Mouse (Mus musculus) thymus, postnatal 4 days (tissue): ENCODE results near the gene Mtr.
A peak's percentile ranks its signal among the peaks of the same experiment; 100 is the strongest.

Source experiments
- DNase-seq: peaks from one replicate; pipeline ENCODE4 v3.0.0; 2021

Gene Mtr

DNA sequence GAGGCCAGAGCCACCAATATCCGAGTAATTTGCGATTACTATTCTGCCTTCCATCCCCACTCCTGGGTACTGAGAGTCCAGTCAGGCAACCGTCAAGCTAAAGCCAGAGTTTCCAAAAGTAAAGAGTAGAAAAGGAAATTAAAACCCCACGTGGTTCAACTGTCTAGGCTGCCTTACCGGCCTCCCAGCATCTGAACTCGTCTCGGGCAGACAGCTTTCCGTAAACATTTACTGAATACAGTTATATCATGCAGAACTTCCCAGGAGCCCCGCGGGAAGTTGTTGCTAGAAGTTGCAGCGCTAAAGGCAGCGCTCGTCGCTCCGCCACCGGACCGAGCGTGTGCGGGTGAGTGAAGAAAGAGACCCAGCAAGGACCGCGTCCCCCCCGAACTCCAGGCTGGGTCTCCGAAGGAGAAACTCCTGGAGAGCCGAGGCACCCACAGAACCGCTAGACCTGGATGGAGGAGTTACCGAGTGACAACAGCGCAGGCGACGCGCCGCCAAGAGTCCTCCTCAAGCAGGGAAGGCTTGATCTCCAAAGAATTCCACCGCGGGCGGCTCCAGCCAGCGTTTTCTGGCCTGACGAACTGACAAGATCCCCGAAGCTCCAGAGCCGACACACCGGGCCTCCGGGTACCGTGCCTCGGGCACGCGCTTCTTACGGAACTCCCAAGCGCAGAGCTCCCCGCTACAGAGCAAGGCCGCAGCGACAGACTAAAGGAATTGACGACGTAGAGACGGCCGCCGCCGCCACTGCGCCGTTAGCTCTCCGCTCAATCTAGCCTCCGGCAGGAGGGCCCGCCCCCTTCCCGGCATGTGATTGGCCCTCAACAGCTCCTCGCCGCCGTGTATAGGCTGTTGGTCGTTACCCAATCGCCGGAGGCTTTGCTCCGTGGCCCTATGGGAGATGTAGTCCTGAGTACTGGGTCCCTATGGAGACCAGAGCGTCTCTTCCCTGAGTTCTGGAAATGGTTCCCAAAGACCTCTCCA lies at the start of gene Mtr:
Gene Mtr, minus strand, starts transcription at position 723 of the 990 bp plus-strand sequence.
- DNase-seq = peak; percentile 96

DNA sequence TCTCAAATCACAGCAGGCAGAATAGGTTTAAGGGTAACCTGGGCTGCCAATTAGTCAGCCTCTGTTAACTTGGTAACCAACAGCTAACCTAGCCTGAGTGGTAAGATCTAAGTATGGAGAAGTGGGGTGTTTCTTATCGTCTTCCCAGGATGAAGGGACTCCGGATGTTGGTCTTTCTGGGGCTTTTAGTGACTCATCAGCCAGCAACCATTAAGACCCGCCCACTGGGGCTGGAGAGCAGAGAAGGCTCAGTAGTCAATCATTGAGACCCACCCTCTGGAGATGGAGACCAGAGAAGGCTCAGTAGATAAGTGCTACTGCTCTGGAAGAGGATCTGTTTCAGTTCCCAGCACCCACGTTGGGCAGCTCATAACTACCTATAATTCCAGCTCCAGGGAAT lies 49.4 kb upstream of the Mtr start:
- no peak for DNase-seq

DNA sequence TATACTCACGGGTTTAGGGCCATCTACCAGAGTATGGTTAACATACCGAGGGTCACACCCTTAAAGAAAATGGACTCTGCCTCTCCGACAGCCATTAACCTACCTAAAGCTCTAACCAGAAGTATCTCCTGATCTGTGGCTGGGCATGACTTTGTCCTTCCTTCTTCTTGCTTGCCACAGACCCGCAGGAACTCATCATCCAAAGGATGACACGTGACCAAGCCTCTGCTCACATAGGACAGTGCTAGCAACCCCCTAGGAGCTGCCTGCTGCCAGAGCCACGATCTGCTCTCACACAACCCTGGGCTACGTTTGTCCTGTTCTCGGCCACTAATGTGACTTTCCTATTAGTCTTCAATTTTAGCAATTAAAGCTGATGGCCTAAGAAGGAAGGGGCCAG lies 47.6 kb upstream of the Mtr start:
- no peak for DNase-seq

DNA sequence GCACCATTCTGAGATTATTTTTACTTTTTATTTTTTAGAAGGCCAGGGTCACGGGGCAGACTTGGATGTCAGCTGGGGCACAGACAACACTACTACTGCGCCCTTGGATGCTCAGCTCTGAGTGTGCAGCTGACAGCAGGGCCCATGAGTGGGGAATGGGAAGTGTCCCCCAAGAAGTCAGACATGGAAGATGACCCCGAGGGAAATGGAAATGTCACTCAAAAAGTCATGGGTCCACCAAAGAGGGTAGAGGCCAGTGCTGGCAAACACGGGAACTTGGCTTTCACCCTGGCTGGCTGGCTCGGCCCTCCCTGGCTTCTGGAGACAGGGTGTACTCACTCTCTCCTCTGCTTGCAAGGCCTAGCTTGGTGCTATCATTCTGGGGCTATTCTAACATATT lies 47.1 kb upstream of the Mtr start:
- DNase-seq = no peak

DNA sequence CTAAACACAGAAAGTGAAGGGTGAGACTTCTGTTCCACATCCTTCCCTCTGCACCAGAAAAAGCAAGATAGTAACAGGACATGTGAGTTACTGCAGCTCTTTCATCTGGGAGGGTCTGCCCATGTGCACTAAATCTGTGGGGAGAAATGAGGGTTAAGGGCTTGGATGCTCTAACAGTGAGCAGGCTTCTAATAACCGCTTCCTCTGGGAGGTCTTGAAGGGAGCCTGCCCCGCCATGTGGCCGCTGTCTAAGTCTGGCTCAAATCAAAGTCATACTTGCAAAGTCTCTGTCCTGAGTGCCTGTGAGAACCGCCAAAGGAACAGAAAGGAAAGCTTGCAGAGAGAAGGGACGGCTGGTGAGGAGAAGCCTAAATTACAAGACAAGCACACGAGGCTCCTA lies 39.9 kb upstream of the Mtr start:
- no peak for DNase-seq

DNA sequence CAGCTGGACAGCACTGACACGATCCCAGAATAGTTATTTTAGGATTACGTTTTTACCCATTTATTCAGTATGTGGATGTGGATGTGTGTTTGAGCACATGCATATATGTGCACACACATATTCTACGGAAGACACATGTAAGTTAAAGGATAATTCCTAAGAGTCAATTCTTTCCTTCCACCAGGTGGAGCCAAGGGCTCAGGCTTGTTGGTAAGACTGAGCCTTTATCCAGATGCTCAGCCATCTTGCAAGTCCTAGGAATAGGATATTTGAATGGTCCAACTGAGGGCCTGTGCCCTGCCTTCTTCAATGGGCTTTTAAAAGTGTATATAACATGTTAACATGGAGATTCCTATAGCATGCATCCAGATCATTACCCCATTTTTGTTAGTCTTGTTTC lies 38.8 kb upstream of the Mtr start:
- no peak for DNase-seq

DNA sequence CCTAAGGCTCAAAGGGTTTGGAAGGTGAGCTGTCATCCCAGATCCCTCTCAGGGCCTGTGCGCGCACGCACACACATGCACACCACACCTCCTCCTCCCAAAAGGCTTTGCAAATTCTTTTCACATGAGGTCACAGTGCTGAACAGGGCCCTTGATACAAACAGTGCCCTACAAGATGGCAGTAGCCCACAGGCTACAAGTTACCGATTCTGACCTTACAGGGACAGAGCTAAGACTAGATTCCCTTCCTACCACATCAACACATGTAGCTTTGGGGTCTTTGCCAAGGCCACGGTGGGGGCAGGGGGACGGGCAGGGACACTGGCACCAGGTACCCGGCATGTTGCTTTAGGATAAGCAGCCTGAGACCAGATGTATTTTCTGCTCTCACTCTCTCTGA lies 35.9 kb upstream of the Mtr start:
- DNase-seq = no peak

DNA sequence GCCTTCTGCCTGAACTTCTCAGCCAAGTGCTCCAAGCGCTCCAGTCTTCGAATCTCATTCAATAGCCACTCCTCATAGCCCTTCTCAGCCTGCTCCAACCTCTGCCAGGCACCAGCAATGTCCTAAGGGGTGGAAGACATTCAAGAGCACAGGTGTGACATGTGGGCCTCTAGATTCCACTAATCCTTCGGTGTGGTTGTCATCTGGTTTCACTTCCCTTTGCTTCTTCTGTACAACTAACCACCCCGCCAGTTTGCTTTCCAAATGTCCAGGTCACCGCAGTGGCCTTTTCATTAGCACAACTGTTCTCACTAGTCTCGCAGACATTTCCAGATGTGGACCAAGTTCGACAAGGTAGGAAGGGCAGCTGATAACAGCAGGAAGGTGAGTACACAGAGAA lies 32.8 kb upstream of the Mtr start:
- no peak for DNase-seq

DNA sequence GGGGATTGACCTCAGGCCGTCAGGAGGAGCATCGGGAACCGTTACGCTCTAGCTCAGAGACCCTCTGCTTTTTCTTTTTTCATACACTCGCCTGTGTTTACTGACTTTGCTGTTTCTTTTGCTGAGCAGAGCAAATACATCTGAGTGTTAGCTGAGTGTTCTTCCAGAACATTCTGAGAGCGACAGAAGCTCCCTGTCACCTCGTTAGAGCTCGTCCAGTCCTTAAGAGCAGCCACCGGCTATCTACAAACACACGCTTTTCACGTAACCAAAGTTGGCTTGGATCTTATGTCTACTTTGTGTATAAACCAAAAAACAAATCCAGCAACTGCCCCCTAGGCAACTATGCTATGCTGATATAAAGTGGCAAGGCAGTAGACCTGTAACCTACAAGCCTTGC lies 26.6 kb upstream of the Mtr start:
- DNase-seq = no peak

DNA sequence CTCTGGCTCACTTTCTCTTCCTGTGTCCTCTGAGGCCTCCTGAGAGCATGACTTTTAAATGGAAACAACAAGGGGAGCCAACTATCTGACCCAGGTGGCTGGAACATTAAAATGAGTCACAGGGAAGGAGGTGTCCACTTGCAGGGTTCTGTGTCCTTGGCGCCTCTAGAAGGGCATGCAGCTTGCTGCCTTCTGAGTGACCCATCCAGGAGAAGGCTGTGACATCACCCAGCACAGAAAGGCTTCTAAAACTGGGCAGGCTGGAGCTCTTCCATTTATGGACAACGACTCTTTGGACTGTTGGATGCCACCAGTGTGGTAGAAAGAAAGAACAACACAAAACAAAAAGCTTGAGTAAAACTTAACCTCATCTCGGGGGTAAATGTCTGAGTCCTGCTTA lies 25.9 kb upstream of the Mtr start:
- DNase-seq = no peak

DNA sequence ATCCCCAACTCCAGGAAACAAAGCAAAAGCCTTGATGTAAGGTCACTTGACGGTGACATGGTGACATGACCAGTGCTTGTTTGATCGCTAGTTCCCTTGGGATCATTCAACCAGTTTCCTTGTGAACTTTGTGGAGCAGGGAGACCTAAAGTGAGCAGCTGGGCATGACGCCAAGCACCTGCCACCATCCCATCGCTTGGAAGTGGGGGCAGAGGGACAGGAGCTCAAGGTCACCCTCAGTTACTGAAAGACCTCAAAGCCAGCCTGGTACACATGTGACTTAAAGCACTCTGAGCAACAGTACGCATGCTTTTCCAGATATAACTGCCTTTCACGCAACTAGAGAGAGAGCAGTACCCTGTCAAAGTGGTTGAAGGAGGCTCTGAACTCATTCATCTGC lies 16.8 kb upstream of the Mtr start:
- no peak for DNase-seq

DNA sequence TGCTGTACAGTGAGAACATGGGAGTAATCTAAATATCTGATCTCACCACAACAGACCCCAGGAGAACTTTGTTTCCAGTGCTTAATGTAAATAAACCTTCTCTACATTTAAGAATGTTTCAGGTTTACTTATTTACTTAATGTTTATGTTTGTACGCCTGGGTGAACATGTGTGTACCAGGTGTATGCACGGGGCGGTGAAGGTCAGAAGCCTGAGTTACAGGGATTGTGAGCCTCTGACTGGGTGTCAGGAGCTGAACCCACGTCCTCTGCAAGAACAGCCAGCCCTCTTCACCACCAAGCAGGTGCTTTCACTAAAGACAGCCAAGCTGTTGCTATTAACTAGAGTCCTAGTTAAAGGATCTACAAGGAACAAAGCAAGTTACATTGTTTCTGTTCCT lies 16.3 kb upstream of the Mtr start:
- DNase-seq = no peak

DNA sequence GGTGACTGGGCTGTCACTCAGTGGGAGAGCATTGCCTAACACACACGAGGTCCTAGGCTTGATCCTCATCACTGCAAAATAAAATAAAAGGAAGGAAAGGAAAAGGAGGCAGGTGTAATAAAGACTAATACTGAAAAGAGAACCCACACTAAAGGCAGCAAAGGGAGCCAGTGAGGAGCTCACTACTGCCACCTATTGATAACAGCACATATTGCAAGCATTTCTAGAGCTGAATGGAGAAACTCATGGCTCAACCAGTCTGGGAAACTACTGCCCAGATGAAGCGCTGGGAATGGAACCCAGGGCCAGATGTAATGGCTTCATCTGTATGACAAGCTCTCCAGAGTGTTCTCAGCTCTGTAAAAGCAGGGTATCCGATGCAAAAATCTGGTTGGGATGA lies 15.0 kb upstream of the Mtr start:
- DNase-seq = peak; percentile 29

DNA sequence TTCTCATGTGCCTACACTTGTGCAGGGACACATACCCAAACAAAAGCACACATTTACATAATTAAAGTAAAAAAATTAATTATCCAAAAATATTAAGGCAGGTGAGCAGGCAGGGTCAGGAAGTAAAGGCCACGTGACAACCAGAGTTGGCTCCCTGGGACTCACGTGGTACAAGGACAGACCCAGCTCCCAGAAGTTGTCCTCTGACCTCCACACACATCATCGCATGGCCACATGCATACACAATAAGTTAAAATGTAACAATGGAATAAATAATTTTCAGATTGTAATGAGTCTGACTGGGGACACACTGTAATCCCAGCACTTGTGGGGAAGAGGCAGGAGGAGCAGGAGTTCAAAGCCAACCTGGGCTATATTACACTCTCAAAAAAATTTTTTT lies 10.1 kb upstream of the Mtr start:
- no peak for DNase-seq

DNA sequence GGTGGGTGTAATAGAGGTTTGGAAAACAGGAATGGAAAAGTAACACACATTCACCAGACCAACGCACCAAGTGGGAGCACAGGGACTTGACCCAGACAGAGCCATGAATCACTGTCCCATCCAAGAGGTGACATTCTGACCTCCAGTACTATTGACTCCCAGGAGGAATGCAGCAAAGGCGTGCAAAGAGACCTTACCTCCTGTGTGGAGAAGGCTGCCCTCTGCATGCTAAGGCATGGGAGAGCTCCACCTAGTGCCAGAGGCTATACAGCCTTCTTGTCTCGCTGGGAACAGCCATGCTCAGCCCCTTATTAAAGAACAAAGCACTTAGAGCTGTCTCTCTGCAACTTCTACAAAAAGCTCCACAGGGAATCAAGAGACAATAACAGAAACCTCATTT lies 9.2 kb upstream of the Mtr start:
- DNase-seq = no peak

DNA sequence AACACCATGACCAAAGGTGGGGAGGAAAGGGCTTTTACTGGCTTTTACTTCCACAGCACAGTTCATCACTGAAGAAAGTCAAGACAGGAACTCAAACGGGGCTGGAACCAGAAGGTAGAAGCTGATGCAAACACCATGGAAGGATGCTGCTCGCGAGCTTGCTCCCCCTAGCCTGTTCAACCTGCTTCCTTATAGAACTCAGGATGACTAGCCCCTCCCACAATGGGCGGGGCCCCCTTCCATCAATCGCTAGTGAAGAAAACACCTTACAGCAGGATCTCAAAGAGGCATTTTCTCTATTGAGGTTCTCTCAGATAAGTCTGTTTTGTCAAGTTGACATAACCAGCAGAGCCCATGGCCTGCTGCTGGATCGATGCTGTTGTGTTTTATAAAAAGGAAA lies 6.1 kb upstream of the Mtr start:
- DNase-seq = peak; percentile 18

DNA sequence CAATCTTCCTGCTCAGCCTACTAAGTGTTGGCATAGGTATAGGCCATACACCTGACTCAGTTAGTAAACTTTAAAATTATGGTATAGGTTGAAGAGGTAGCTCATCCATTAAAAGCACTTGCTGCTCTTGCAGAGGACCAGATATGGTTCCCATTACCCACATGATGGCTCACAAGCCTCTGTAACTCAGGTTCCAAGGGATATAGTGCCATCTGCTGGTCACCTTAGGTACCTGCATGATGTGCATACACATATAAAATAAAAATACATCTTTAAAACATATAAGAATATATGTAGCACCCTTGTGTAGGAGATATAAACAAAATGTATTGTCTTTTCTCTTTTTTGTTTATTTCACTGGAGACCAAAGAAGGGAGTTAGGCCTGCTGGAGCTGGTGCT lies 3.6 kb upstream of the Mtr start:
- peak; percentile 20 for DNase-seq

DNA sequence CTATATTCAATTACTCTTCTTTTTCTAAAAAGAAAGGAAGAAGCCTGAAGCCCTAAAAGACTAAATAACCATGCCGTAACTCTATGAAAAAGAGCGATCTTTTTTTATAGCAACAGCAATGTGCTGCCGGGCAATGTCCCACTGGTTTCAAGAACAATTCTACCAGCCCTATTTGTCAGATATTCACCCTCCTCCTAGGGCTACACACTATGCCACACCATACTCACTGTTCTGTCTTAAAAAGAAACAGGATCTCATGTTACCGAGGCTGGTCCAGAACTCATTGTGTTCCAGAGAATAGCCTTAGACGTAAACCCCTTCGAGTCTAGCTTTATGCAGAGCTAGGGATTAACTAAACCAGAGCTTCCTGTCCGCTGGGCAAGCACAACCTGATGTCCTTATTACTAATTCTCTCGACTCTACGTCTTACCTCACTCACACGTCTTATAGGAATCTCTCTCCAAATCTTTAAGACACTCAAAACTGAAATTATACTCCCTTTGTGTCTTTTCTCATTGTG lies 982 bp downstream of the Mtr start:
- DNase-seq = no peak

DNA sequence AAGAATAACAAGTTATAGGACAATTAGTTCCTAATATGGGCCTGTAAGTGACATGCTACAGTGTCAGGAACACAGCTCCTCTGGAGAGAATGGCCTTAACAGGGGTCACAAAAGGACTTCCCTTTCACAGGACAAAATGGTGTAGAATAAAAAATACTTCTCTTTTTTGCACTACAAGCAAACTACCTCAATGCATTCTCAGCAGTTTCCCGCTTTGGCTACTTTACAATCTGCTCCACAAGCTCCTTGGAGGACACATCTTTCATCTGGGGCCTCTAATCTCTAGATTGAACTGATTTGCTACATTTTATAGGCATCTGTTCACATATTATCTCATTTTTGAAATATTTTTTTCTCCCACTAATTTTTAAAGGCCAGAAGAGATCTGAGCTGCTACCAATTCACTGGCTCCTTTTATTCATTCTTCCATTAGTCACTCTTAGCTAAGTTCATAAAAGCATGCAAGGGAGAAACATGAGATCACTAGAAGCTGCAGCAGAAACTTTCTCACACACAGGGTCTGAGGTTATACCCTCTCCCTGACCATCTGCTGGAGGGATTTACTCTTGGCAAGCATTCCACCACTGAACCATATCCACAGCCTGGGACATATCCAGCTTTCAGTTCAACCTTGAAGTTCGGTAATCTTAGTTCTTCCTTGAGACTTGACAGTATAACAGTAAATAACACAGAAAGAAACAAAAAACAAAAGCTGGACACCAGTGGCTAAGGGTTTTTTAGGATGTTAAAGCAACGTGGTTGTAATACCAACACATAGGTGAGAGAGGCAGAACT lies 1.8 kb downstream of the Mtr start:
- no peak for DNase-seq

DNA sequence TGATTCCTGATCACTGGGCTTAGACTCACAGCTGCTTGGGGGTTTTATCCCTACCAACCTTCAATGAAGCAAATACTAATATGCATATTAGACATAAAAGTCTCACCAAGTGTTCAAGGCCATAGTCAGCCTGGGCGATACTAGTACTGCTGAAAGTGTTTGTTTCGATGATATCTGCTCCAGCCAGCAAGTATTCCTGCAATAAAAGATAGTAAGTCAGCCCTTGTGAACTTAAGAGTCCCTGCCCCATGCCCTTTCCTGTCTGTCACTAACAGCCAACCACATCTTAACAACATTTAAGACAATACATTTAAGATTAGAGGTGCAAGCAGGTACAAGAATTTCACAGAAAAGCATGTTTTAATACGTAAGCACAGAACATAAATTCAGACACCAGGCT lies 7.4 kb downstream of the Mtr start:
- no peak for DNase-seq

DNA sequence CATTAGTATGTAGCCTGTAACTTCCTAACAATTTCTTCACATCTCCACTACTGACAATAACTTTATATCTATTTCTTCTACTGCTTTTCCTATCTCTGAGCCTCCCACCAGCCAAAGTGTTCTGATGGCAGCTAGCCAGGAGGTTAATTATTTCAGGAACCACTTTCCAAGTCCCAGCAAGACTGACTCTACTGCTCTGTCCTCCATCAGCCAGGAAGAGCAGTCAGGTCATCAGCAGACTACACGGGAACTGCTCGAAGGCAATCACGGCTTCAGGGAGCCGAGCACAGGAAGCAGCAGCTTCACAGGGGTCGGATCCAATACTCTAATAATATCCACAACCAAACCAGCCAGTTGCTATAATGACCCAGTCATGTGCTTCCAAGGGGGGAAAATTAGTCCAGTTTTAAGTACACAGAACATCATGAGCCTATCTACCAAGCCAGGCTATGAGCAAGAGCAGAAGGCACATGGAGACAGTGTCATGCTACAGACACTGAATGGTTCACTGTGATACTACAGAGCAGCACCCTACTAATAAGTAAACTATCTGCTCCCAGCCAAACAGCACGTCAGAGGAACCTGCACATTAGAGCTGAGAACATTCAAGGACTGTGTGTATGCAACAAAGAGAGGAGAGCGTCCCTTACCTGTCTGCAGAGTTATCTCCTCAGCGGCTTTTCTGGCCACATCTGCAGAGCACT lies 8.6 kb downstream of the Mtr start:
- DNase-seq = no peak

DNA sequence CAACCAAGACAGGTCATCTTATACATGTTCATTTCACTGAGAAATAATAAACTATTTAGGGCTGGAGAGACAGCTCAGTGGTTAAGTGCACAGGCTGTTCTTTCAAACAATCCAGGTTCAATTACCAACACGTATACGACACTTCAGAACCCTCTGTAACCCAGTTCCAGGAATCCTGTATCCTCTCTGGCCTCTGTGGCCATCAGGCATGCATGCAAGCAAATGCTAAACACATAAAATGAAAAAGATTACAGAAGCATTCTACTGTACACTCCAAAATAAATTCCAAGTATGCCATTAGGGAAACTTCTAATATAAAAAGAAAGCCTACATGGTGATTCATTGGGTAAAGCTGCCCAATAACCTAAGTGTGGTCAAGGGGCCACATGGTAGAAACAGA lies 12.0 kb downstream of the Mtr start:
- no peak for DNase-seq

DNA sequence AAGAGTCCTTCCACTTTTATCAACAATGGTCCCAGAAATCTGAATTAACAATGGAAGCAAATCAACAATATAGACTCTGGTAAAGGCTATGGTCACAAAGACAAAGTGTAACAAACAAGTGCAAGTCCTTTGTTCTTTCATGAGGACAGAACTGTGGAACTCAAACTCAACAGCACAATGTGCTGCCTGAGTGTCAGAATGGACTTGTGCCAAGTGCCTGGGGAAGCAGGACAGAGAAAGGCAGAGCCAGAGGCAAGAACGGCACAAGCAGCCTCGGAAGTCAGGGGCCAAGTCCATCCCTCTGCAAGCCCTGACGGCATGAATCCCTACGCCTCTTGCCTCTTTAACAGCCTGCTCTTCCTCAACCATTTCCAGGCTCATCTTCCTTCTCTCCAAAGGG lies 13.9 kb downstream of the Mtr start:
- no peak for DNase-seq
